Mouse (Mus musculus): ENCODE measurements around the gene Sap25.

DNA sequence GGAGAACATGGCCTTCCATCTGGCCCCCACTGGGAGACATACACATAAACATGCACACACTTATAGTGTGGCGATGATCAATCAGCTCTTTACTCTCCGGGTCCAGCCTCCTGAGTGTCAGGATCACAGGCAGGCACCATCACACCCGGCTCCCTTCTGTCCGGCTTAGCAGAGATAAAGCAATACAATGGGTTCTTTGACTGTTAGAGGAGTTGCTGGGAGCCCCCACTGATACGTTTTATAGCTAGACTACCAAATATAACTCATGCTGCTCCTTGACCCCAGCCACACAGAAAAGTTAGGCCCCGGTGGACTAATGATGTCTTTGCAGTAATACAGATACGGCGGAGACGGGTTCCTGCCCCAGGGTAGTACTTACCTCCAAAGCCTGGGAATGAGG, 21.9 kb downstream of the Sap25 start:
- TF ChIP-seq POLR2AphosphoS2 (IDR thresholded peaks at IDR 0.05; ENCODE audit: insufficient read length, low read depth) = no peak
- no peak for TF ChIP-seq E2F4 (IDR thresholded peaks at IDR 0.05; ENCODE audit: insufficient read depth)
- TF ChIP-seq POLR2A (IDR thresholded peaks at IDR 0.05; ENCODE audit: insufficient read length, low read depth) = no peak
- TF ChIP-seq USF1 (IDR thresholded peaks at IDR 0.05; ENCODE audit: low read depth) = no peak
- no peak for TF ChIP-seq CEBPB (IDR thresholded peaks at IDR 0.05; ENCODE audit: insufficient read depth, poor library complexity, severe bottlenecking)
- TF ChIP-seq MAX (IDR thresholded peaks at IDR 0.05; ENCODE audit: low read depth) = no peak
- TF ChIP-seq TCF12 (IDR thresholded peaks at IDR 0.05; ENCODE audit: insufficient read depth, poor library complexity, severe bottlenecking) = no peak
- TF ChIP-seq REST (IDR thresholded peaks at IDR 0.05; ENCODE audit: insufficient read depth, insufficient read length) = no peak
- TF ChIP-seq MYOD1 (IDR thresholded peaks at IDR 0.05; ENCODE audit: control insufficient read depth in 1 of 3, insufficient read length in 2 of 3, low read depth in 2 of 3) = no peak
- no peak for TF ChIP-seq MYOG (IDR thresholded peaks at IDR 0.05; ENCODE audit: control insufficient read depth in 1 of 3, insufficient read depth in 1 of 3, insufficient read length in 2 of 3, low read depth in 2 of 3)
- no peak for TF ChIP-seq SRF (IDR thresholded peaks at IDR 0.05; ENCODE audit: control insufficient read depth, insufficient read length, low read depth)
- TF ChIP-seq TCF3 (IDR thresholded peaks at IDR 0.05; ENCODE audit: insufficient read length, low read depth) = no peak

Measured in myocyte (in vitro differentiated cells).